Mouse (Mus musculus) heart, adult 9 months (tissue): ENCODE measurements at regions not wholly inside any gene's neighbourhood (a gene's known extent, or its start where the extent isn't known, plus 50 kb on each side); places are given as distances from the start of the nearest gene placed in this dataset.

Source experiments
- DNase-seq, 2 experiments: peaks; one replicate each; pipeline ENCODE4 v3.0.0; 2022; ENCODE audit warnings: low spot score in 2 of 2

GRCm38 (mm10) chr1:185091816-185092558, 92.6 kb upstream of the Mark1 start:
- DNase-seq = no peak

DNA sequence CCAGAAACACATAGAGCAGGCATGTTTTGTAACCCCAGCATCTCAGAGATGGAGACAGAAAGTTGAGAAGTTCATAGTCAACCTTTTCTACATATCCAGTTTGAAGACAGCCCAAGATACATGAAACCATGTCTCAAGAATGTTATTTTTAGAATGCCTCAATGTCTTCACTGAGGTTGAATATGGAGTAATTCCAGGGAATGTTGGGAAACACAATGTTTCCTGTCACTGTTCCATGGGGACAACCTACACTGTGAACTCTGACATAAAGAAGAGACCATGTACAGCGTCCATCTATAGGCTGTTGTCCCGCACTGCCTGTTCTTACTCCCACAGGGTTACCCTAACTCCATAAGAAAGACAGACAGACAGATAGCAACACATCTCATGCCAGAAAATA, 89.8 kb upstream of the Mark1 start:
- no peak for DNase-seq

GRCm38 (mm10) chr1:185083191-185083590, 83.8 kb upstream of the Mark1 start:
- no peak for DNase-seq

- DNase-seq = no peak
Measured at GRCm38 (mm10) chr1:185080118-185080517, 80.7 kb upstream of the Mark1 start.

DNA sequence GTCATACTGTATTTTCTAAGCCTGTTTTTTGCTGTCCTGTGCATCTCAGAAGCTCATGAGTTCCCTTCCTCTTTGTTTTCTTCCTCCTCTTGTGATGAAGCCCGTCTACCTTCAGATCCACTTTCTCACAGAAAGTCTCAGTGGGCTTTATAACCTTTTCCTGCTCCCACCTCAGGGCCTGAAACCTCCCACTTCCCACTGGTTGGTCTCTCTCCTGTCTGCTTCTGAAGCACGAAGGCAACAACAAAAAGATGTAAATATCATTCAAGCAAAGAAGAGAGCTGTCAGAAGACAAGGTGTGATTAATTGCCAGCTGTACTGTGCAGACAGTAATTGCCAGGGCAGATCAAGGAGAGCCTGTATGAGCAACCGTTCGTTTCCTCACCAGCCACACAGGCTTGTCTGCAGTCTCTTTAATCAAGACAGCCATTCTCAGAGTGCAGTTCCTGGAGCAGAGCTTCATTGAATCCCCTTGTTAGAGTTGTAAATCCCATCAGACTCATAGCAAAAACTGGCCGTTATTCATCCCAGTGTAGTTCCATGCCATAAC, 80.0 kb upstream of the Mark1 start:
- DNase-seq = no peak

DNA sequence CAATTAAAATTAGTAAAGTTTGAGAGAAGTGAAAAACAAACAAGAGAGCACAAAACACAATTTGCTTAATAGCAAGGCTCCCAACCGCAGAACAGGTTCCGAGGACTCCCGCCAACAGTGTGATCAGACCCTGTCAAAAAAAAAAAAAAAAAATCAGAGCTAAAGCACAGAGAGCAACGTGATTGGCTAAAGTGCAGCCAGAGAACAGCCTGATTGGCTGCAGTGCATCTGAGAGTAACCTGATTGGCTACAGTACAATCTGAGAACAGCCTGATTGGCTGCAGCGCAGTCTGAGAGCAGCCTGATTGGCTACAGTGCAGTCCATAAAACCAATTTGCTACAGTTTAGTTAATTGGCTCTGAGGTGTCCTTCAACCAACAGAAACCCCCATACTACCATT, 74.6 kb upstream of the Mark1 start:
- no peak for DNase-seq

DNA sequence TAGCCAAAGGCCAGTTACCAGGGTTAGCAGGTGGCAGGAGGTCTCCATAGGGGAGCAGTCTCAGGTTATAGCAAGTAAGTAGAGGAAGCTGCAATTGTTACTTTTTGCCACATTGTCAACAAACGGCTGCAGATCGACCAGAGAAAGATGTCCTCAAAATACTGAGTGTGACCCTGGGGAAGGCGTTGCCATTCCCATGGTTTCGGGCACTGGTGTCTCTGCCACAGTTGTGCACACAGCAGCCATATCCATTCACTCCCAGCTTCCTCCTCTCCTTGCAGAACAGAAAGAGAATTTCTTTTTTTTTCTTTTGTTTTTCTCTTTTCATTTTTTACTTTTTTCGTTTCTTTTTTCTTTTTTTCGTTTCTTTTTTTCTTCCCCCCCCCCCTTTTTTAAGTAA, 73.4 kb upstream of the Mark1 start:
- DNase-seq = no peak

GRCm38 (mm10) chr1:185071566-185071965, 72.2 kb upstream of the Mark1 start:
- DNase-seq = no peak

DNA sequence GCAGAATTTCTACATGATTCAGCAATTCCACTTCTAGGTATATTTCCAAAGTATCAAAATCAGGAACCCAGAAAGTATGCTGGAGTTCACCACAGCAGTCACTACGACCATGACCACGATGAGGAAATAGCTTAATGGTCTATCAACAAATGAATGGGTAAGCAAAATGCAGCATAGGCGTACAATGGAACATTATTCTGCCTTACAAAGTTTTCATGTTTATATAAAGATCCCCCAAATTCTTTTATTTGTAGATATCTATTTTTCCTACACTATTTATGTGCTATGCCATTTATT, 71.4 kb upstream of the Mark1 start:
- DNase-seq = no peak

- peak in 1 of 2 experiments; percentile 4 for DNase-seq
Measured at GRCm38 (mm10) chr1:185070062-185070852, 70.9 kb upstream of the Mark1 start.

GRCm38 (mm10) chr1:185068136-185068535, 68.8 kb upstream of the Mark1 start:
- DNase-seq = no peak

DNA sequence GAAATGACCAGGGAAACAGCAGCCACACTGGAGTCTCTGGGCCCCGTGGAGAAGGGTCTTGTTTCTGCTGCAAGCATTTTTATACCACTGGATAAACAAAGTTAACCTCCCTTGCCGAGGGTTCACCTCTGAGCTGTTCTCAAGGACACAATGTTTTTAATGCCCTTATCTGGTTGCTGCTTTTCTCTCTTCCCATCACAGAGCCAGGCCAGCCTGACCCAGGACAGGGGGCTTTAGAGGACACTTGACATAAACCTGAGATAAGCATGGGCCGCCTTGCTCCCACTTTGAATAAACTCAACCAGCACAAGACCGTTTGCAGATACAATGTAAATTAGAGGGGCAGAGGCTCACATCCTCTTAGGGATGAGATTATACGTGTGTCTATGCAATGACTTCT, 68.3 kb upstream of the Mark1 start:
- no peak for DNase-seq

- DNase-seq = no peak
Measured at GRCm38 (mm10) chr1:185065056-185065455, 65.7 kb upstream of the Mark1 start.

GRCm38 (mm10) chr1:185062103-185062502, 62.7 kb upstream of the Mark1 start:
- no peak for DNase-seq

- DNase-seq = no peak
Measured at GRCm38 (mm10) chr1:185057443-185057842, 58.1 kb upstream of the Mark1 start.

GRCm38 (mm10) chr1:185052700-185053099, 53.3 kb upstream of the Mark1 start:
- no peak for DNase-seq

GRCm38 (mm10) chr1:185049980-185050379, 50.6 kb upstream of the Mark1 start:
- DNase-seq = no peak
